Mouse (Mus musculus): Measurements from ENCODE around the gene Suco. TPM values are rescaled to one million over a fixed set of nuclear protein-coding genes. Genes with fewer than 3 reads are reported as not detected.

Suco gene
- total RNA-seq, 2 experiments from 2014 or later = 222 to 746 TPM

- ATAC-seq (replicated peaks; ENCODE audit: low FRiP score, poor library complexity, severe bottlenecking) = peak; percentile 34
Observed at GRCm38 (mm10) chr1:161895014-161895413, 18.5 kb upstream of the Suco start.

- peak; percentile 90 for ATAC-seq (replicated peaks; ENCODE audit: low FRiP score, poor library complexity, severe bottlenecking)
Observed at GRCm38 (mm10) chr1:161894553-161894952, 18.1 kb upstream of the Suco start.

DNA sequence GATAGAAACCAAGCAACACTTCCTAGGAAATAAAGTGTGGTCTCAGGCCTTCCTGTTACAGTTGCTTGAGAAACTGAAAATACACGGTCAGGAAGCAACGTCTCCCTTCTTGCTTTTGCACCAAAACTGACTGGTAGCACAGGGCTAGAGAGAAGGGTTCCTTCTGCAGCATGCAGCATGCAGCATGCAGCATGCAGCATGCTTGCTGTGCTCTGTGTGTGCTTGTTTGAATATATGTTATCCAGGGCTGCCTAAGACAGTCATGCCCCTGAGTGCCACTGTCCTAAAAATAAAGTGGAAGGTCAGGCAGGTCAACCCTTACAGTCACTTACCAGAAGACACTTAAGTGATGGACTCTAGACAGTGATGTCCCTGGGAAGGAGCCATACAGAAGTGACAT lies 17.6 kb upstream of the Suco start:
- ATAC-seq (replicated peaks; ENCODE audit: low FRiP score, poor library complexity, severe bottlenecking) = peak; percentile 61

DNA sequence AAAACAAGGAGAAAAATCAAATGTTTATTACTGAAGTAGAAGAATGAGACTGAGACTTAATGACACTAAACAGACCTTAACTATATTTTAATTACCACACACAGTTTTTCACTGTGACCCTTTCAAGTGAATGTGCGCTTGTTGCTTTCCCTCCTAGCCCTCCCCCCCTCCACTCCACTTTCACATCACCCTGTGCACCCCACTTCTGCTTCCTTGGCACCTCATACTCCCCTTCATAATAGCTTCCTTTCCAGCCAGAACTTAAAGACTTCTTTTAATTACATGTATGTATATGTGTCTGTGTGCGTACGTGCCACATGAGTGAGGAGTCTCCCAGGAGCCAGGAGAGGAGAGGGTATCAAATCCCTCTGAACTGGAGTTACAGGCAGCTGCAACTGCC lies 12.3 kb upstream of the Suco start:
- ATAC-seq (replicated peaks; ENCODE audit: low FRiP score, poor library complexity, severe bottlenecking) = no peak

- peak; percentile 56 for ATAC-seq (replicated peaks; ENCODE audit: low FRiP score, poor library complexity, severe bottlenecking)
Observed at GRCm38 (mm10) chr1:161887679-161888260, 11.3 kb upstream of the Suco start.

- ATAC-seq (replicated peaks; ENCODE audit: low FRiP score, poor library complexity, severe bottlenecking) = no peak
Observed at GRCm38 (mm10) chr1:161885762-161886161, 9.3 kb upstream of the Suco start.

DNA sequence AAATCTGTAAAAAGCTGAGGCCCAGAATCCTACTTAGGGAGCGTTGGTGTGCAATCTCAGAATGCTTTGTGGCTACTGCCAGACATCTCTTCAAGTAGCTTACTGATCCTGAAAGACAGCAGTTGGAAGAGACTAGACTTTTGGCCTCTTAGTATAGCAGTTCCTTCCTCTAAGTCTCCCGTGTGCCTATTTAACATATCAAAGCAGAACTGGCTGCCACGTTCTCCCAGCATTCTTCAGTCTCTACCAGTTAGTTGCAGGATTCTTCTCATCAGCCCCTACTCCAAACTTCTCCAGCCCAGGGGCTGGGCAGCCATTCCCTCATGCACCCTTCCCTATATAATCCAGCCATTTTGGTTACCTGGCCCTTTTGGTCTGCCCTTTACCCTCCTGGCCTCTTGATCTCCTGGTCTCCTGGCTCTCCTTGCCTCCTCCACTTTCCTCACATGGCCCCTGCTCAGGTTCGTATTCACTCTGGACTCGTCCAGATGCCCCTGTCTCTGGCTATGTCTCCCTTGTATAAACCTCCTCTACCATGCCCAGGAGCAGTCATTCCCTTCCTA lies 1.2 kb upstream of the Suco start:
- ATAC-seq (replicated peaks; ENCODE audit: low FRiP score, poor library complexity, severe bottlenecking) = no peak

DNA sequence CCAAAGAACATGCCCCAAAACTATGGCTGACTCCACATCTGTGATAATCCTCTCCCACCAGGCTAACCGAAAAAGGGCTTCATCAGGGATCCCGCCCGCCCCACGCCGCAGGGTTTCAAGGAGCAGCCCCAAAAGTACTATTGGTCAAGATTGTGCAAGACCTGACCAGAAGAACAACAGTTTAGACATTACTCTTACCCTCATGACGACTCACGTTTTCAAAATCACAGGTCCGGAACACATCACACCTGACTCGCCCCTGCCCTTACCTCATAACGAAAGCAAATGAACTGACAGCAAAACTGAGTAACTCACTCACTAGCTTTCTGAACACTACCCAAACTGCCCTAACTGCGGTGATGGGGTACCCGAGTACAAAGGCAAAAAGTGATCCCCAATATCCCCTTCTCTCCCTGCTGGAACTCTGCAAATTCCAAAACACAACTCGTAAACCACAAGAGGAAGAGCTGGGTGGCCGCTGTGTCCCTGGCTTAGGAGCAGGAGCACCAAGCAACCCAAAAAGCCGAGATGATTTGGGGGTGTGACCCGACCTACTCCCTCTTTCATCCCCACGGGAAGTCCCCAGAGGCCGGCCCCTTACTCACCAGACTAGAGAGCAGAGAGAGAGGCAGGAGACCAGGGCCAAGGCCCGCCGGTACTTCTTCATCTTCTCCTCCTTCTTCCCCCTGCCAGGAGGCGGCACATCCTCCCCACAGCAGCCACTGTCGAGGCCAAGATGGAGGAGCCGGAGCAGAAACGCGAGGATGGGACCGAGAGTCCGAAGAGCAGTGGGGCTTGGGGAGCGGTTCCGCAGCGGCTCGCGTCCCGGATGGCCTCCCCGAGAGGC lies 553 bp downstream of the Suco start:
- ATAC-seq (replicated peaks; ENCODE audit: low FRiP score, poor library complexity, severe bottlenecking) = peak; percentile 16

- no peak for ATAC-seq (replicated peaks; ENCODE audit: low FRiP score, poor library complexity, severe bottlenecking)
Observed at GRCm38 (mm10) chr1:161869422-161869821, 7.1 kb downstream of the Suco start.

DNA sequence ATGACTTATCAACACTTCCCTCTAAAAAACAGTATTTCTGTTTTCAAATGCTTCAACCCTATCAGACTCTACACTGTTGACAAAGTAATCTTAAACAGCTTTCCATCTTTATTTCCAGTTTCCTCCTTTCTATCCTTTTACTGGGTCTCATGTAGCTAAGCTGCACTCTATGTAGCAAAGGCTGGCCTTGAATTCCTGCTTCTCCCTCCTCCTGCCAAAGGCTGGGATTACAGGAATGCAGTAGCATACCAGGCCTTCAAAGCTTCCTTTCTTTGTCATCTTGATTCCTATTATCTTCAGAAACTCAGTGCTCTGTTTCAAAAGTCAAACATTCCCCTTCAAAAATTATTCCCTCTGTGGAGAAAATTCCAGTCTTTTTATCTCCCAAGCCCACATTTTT lies 8.1 kb downstream of the Suco start:
- ATAC-seq (replicated peaks; ENCODE audit: low FRiP score, poor library complexity, severe bottlenecking) = no peak

GRCm38 (mm10) chr1:161863742-161864141 lies 12.7 kb downstream of the Suco start:
- ATAC-seq (replicated peaks; ENCODE audit: low FRiP score, poor library complexity, severe bottlenecking) = no peak

GRCm38 (mm10) chr1:161859248-161859647 lies 17.2 kb downstream of the Suco start:
- ATAC-seq (replicated peaks; ENCODE audit: low FRiP score, poor library complexity, severe bottlenecking) = no peak

DNA sequence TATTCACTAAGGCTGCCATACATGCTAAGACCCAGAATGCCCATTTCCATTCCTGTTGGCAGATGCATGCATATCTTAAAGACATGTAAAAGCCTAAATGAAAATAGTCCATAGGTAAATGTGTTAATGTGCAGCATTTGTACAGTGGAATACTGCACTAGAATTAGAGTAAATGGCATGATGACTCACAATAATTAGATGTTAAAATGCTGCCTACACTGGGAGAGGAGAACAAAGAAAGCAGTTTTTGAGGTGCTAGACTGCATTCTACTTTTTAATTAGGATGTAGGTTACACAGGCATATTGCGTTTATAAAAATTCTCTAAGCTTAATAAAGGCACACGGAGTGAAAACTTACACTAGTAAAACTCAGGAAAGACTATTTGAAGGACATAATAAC lies 49.8 kb downstream of the Suco start:
- no peak for ATAC-seq (replicated peaks; ENCODE audit: low FRiP score, poor library complexity, severe bottlenecking)

GRCm38 (mm10) chr1:161809428-161809827 lies 67.1 kb downstream of the Suco start:
- ATAC-seq (replicated peaks; ENCODE audit: low FRiP score, poor library complexity, severe bottlenecking) = no peak

GRCm38 (mm10) chr1:161808980-161809379 lies 67.5 kb downstream of the Suco start:
- no peak for ATAC-seq (replicated peaks; ENCODE audit: low FRiP score, poor library complexity, severe bottlenecking)

GRCm38 (mm10) chr1:161804541-161804971 lies 71.9 kb downstream of the Suco start:
- no peak for ATAC-seq (replicated peaks; ENCODE audit: low FRiP score, poor library complexity, severe bottlenecking)

- ATAC-seq (replicated peaks; ENCODE audit: low FRiP score, poor library complexity, severe bottlenecking) = no peak
Observed at GRCm38 (mm10) chr1:161801321-161801720, 75.2 kb downstream of the Suco start.

GRCm38 (mm10) chr1:161800256-161800655 lies 76.2 kb downstream of the Suco start:
- no peak for ATAC-seq (replicated peaks; ENCODE audit: low FRiP score, poor library complexity, severe bottlenecking)

DNA sequence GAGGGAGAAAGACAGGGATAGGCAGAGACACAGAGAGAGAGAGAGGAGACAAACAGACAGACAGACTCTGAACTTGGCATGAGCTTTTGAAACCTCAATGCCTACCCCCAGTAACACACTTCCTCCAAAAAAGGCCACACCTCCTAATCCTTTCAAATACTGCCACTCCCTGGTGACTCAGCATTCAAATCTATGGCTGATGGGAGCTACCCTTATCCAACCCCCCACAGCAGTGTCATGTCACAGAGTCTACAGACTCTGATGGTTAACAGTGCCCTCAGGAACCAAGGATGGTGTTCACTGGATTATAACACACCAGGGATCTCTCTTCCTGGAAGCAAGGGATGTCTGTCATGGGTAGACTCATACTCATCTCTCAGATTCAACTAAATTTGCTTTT lies 76.7 kb downstream of the Suco start:
- ATAC-seq (replicated peaks; ENCODE audit: low FRiP score, poor library complexity, severe bottlenecking) = peak; percentile 61

GRCm38 (mm10) chr1:161798866-161799265 lies 77.6 kb downstream of the Suco start:
- ATAC-seq (replicated peaks; ENCODE audit: low FRiP score, poor library complexity, severe bottlenecking) = no peak

Data from erythroblast, adult 5-6 weeks (primary cell).